In the genomic region with DNA sequence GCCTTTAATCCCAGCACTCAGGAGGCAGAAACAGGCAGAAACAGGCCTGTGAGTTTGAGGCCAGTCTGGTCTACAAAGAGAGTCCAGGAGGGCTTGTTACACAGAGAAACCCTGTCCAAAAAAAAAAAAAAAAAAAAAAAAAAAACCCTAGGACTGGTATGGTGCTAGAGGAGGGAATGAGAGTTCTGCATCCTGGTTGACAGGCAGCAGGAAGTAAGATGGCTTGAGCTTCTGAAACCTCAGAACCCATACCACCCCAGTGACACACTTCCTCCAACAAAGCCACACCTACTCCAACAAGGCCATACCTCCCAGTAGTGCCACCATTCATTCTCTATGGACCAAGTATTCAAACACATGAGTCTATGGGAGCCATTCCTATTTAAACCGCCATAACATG, we compare ENCODE assay signal across 27 mouse cellular contexts. TPM values are rescaled to one million over a fixed set of nuclear protein-coding genes. Genes with fewer than 3 reads are reported as not detected.
DNase-seq lines count a peak whose midpoint lies in the region; ATAC-seq lines count a peak whose summit lies in the region.
"Had no signal": no experiment of that assay in that cellular context is flagged by ENCODE, and none has a peak within 500 bp of the region (broad histone marks: within the 10 kb centered on the region; RNA-seq: fewer than 3 reads in every experiment).

No protein-coding gene starts in this region.

- peak; percentile 42 for DNase-seq in heart, embryonic 10.5 days (ENCODE audit: low spot score)
- no peak for DNase-seq in heart, postnatal 25 days (ENCODE audit: low spot score)
- DNase-seq in MEL-GATA-1-ER (ENCODE audit: extremely low read depth, low read depth) (peak; percentile 8), adipocyte (ENCODE audit: low spot score) (no peak)
- peak; percentile 9 for DNase-seq in induced T-regulatory cell, adult 2 months (ENCODE audit: low read depth)
- no peak for DNase-seq in lung, postnatal 36 days
- DNase-seq: adrenal gland, adult 8-10 months; adrenal gland, postnatal 25 days; B cell, adult 2 months; cerebellum, adult 11 months; cerebellum, adult 2 months; cerebellum, adult 9-11 months; cerebellum, postnatal 25 days; embryo, embryonic 11 days; gastrocnemius, postnatal 10 days; gastrocnemius, postnatal 36 days; heart, postnatal 10 days; heart, postnatal 4 days had no signal

- no peaks in the 10 kb centered on the region for H3K36me3 ChIP-seq in heart, embryonic 10.5 days
- no peaks in the 10 kb centered on the region for H3K36me3 ChIP-seq in forebrain, embryonic 12.5 days (replicated peaks)
- H3K36me3 ChIP-seq: embryonic facial prominence, embryonic 10.5 days; embryonic facial prominence, embryonic 13.5 days; heart, embryonic 12.5 days; heart, embryonic 15.5 days had no signal

- no peak overlapping the region for H3K4me3 ChIP-seq in heart, embryonic 10.5 days
- no peak overlapping the region for H3K4me3 ChIP-seq in forebrain, embryonic 12.5 days (replicated peaks)
- H3K4me3 ChIP-seq: embryonic facial prominence, embryonic 13.5 days; erythroblast, embryonic 14.5 days; forebrain, embryonic 13.5 days; heart, embryonic 12.5 days; heart, embryonic 15.5 days had no signal

- H3K9me3 ChIP-seq in heart, embryonic 10.5 days, result no peaks in the 10 kb centered on the region
- H3K9me3 ChIP-seq in forebrain, embryonic 12.5 days, result no peaks in the 10 kb centered on the region
- H3K9me3 ChIP-seq: heart, embryonic 12.5 days; heart, embryonic 15.5 days had no signal

- no peak for ATAC-seq in forebrain, embryonic 12.5 days (ENCODE audit: low FRiP score)

- H3K9ac ChIP-seq in forebrain, embryonic 12.5 days, result no peak overlapping the region
- H3K9ac ChIP-seq: embryonic facial prominence, embryonic 13.5 days; forebrain, embryonic 13.5 days; heart, embryonic 12.5 days; heart, embryonic 15.5 days; hindbrain, embryonic 14.5 days had no signal

- no peak overlapping the region for H3K4me2 ChIP-seq in forebrain, embryonic 12.5 days
- H3K4me2 ChIP-seq: embryonic facial prominence, embryonic 13.5 days; forebrain, embryonic 13.5 days; heart, embryonic 12.5 days; heart, embryonic 15.5 days had no signal

- H3K27ac ChIP-seq in heart, embryonic 10.5 days, result no peak overlapping the region
- no peak overlapping the region for H3K27ac ChIP-seq in forebrain, embryonic 12.5 days
- H3K27ac ChIP-seq: embryonic facial prominence, embryonic 10.5 days; embryonic facial prominence, embryonic 13.5 days; forebrain, embryonic 13.5 days; heart, embryonic 15.5 days; hindbrain, embryonic 14.5 days; hindbrain, postnatal 0 days had no signal

- 91% methylated on average over 1 of the region's 1 CpGs for WGBS in heart, embryonic 10.5 days
- WGBS in forebrain, embryonic 12.5 days, result 97% methylated on average over 1 of the region's 1 CpGs

- intact Hi-C loops in heart, postnatal 25 days (cut with DNase I), result no loop called here

- H3K27me3 ChIP-seq in heart, embryonic 10.5 days (ENCODE audit: insufficient read depth, poor library complexity, severe bottlenecking), result no peaks in the 10 kb centered on the region
- H3K27me3 ChIP-seq in forebrain, embryonic 12.5 days, result no peaks in the 10 kb centered on the region
- H3K27me3 ChIP-seq: embryonic facial prominence, embryonic 13.5 days; forebrain, embryonic 13.5 days; heart, embryonic 12.5 days; heart, embryonic 15.5 days had no signal

- H3K4me1 ChIP-seq in heart, embryonic 10.5 days, result peaks cover 4% of the 10 kb centered on the region; the same call in 1 of the 2 replicates
- peaks cover 7% of the 10 kb centered on the region for H3K4me1 ChIP-seq in forebrain, embryonic 12.5 days

RNA-seq across cellular contexts. Expression of gene Chchd6, which starts 1.1 kb away (rescaled TPM):
- 51.1 TPM in 2 replicates for polyA plus RNA-seq in heart, embryonic 10.5 days (2016; fragmentation: Nextera tagmentation; extraction: Ambion mirVana)
- 10 to 100 TPM; 10.1 to 13.5 TPM for total RNA-seq in heart, postnatal 25 days (2021)
- 87.3 and 88.5 TPM in 2 replicates for polyA plus RNA-seq in forebrain, embryonic 12.5 days (2016; fragmentation: Nextera tagmentation; extraction: Ambion mirVana)

RNA-seq across cellular contexts. Expression of gene Txnrd3, which starts 47.3 kb away (rescaled TPM):
- polyA plus RNA-seq in heart, embryonic 10.5 days (2016; fragmentation: Nextera tagmentation; extraction: Ambion mirVana), result 8.7 and 10.3 TPM in 2 replicates
- 10 to 100 TPM; 15.0 to 15.8 TPM for total RNA-seq in heart, postnatal 25 days (2021)
- polyA plus RNA-seq in forebrain, embryonic 12.5 days (2016; fragmentation: Nextera tagmentation; extraction: Ambion mirVana), result 9.1 and 10.2 TPM in 2 replicates
- polyA plus RNA-seq: erythroblast, embryonic 14.5 days had no signal

Comparison
In these comparisons a context has a peak if more than half of its experiments do, and no peak if none do; other contexts are left out.
1. DNase-seq: peak in heart, embryonic 10.5 days (single experiment), MEL-GATA-1-ER (single experiment) and induced T-regulatory cell, adult 2 months (single experiment); none in heart, postnatal 25 days (single experiment), lung, postnatal 36 days (single experiment) and adipocyte (single experiment).